Mouse (Mus musculus) liver, postnatal 0 days (tissue): ENCODE measurements around the gene Tnfrsf11a.

ENCODE experiments used
- CTCF ChIP-seq: sonication (generic); IDR thresholded peaks from 2 replicates; pipeline ENCODE4 v1.5.1; 2016; ENCODE audit warnings: antibody characterized with exemption, low read depth
- EP300 ChIP-seq: IDR thresholded peaks from 2 replicates; pipeline ENCODE4 v1.6.1; 2016; ENCODE audit warnings: antibody characterized with exemption, low read depth, mild to moderate bottlenecking

- TF ChIP-seq CTCF (no peak), EP300 (no peak)
These were observed 65.9 kb downstream of the Tnfrsf11a start for GRCm38 (mm10) chr1:105846431-105846830.
